Mouse (Mus musculus): ENCODE data around the gene Olfr714.
"Not testable (repeated sequence)": the region's sequence is repeated elsewhere in the genome, so short reads cannot be mapped to it uniquely, and the experiment has no call there.

The Olfr714 gene

GRCm38 (mm10) chr7:107070681-107071080 lies at the start of gene Olfr714:
Gene Olfr714 (plus strand): TSS chr7:107070981.
- no peak for DNase-seq (ENCODE audit: low spot score)

GRCm38 (mm10) chr7:107030874-107031273 lies 39.9 kb upstream of the Olfr714 start, which contains the start of gene Olfr713:
Gene Olfr713 (plus strand): TSS chr7:107031174.
- DNase-seq (ENCODE audit: low spot score) = no peak

GRCm38 (mm10) chr7:107039934-107040563 lies 30.7 kb upstream of the Olfr714 start:
- no peak for DNase-seq (ENCODE audit: low spot score)

GRCm38 (mm10) chr7:107043136-107043535 lies 27.6 kb upstream of the Olfr714 start:
- no peak for DNase-seq (ENCODE audit: low spot score)

GRCm38 (mm10) chr7:107044407-107044806 lies 26.4 kb upstream of the Olfr714 start:
- DNase-seq (ENCODE audit: low spot score) = no peak

GRCm38 (mm10) chr7:107045833-107046232 lies 24.9 kb upstream of the Olfr714 start:
- DNase-seq (ENCODE audit: low spot score) = peak; percentile 45

- DNase-seq (ENCODE audit: low spot score) = no peak
Observed at GRCm38 (mm10) chr7:107047578-107047977, 23.2 kb upstream of the Olfr714 start.

GRCm38 (mm10) chr7:107092920-107093319 lies 22.1 kb downstream of the Olfr714 start, which contains the start of gene Olfr17:
Gene Olfr17 (plus strand): TSS chr7:107093220.
- DNase-seq (ENCODE audit: low spot score) = no peak

- not testable (repeated sequence) for DNase-seq (ENCODE audit: low spot score)
Observed at GRCm38 (mm10) chr7:107110269-107110668, 39.5 kb downstream of the Olfr714 start, which contains the start of gene Olfr715b. Gene Olfr715b (minus strand): TSS chr7:107110369.

Data from c-Kit-positive CD71-positive TER-119-positive erythroid progenitor cells, embryonic 14.5 days (primary cell).